Mouse (Mus musculus) ES-Bruce4 (cell line): Measurements from ENCODE around the gene Cpe. TPM values are rescaled to one million over a fixed set of nuclear protein-coding genes. Genes with fewer than 3 reads are reported as not detected.

ENCODE experiments used
- H3K27ac ChIP-seq: 2 replicates; pipeline ENCODE4 v1.5.1; 2012; ENCODE audit warnings: low read length, inconsistent platforms; ENCODE audit not compliant: insufficient read depth
- H3K27me3 ChIP-seq: 2 replicates; pipeline ENCODE4 v1.6.1; 2012; ENCODE audit warnings: mild to moderate bottlenecking, low read length, inconsistent platforms; ENCODE audit not compliant: control insufficient read depth, poor library complexity, insufficient read depth, severe bottlenecking
- H3K36me3 ChIP-seq: 2 replicates; pipeline ENCODE4 v1.6.1; 2012; ENCODE audit warnings: inconsistent platforms, mild to moderate bottlenecking, low read length, moderate library complexity; ENCODE audit not compliant: control insufficient read depth, poor library complexity, insufficient read depth, severe bottlenecking
- H3K4me1 ChIP-seq: one replicate; pipeline ENCODE4 v1.8.1; 2011; ENCODE audit warnings: low read length; ENCODE audit not compliant: control insufficient read depth, insufficient read depth
- H3K4me3 ChIP-seq: 2 replicates; pipeline ENCODE4 v1.5.1; 2011; ENCODE audit warnings: low read depth, mild to moderate bottlenecking, low read length
- H3K9ac ChIP-seq: 2 replicates; pipeline ENCODE4 v1.6.1; 2012; ENCODE audit warnings: low read depth, mild to moderate bottlenecking, inconsistent platforms; ENCODE audit not compliant: poor library complexity, severe bottlenecking
- H3K9me3 ChIP-seq: replicated peaks from 2 replicates; pipeline ENCODE4 v1.6.1; 2012; ENCODE audit warnings: mild to moderate bottlenecking, low read length, inconsistent platforms; ENCODE audit not compliant: control insufficient read depth, poor library complexity, insufficient read depth, severe bottlenecking
- CTCF ChIP-seq: IDR thresholded peaks from one replicate; pipeline ENCODE4 v1.8.1; 2011; ENCODE audit warnings: low read depth, low read length
- EP300 ChIP-seq: IDR thresholded peaks from 2 replicates; pipeline ENCODE4 v1.6.1; 2011; ENCODE audit warnings: low read depth, low read length; ENCODE audit not compliant: insufficient read depth
- POLR2A ChIP-seq: IDR thresholded peaks from one replicate; pipeline ENCODE4 v1.8.1; 2011; ENCODE audit warnings: low read length; ENCODE audit not compliant: insufficient read depth
- polyA plus RNA-seq: library from polyadenylated mRNA; stranded (reverse); fragments of >200 nt; gene quantifications from 2 replicates; pipeline ENCODE4 v1.2.4, GENCODE M21; 2011; ENCODE audit warnings: low read depth; ENCODE audit not compliant: missing spikeins, insufficient read depth, insufficient read length

Cpe gene
- polyA plus RNA-seq, 1 experiment, result 24.7 TPM

DNA sequence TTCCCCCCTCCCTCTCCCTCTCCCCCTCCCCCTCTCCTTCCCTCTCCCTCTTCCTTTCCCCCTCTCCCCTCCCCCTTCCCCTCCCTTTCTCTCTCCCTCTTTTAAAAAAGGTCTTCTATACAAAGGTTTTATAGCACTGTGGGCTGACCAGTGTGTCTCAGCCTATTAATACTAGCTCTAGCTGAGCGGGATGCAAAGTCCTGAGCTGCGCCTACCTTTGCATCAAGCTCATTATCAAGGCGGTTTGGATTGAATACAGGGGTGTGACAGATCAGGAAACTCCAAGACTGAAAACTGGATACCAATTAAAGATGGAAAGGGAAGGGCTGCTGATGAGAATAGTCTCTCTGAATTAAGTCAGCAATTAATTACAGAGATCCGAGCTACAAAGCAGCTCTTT lies 94.6 kb downstream of the Cpe start:
- Histone ChIP-seq H3K36me3 (no peaks in the 10 kb centered on the region), H3K27ac (no peak overlapping the region), H3K4me3 (no peak overlapping the region), H3K9ac (no peak overlapping the region), H3K9me3 (no peaks in the 10 kb centered on the region), H3K4me1 (no peaks in the 10 kb centered on the region), H3K27me3 (no peaks in the 10 kb centered on the region)
- no peak for TF ChIP-seq CTCF
- no peak for TF ChIP-seq EP300
- no peak for TF ChIP-seq POLR2A

DNA sequence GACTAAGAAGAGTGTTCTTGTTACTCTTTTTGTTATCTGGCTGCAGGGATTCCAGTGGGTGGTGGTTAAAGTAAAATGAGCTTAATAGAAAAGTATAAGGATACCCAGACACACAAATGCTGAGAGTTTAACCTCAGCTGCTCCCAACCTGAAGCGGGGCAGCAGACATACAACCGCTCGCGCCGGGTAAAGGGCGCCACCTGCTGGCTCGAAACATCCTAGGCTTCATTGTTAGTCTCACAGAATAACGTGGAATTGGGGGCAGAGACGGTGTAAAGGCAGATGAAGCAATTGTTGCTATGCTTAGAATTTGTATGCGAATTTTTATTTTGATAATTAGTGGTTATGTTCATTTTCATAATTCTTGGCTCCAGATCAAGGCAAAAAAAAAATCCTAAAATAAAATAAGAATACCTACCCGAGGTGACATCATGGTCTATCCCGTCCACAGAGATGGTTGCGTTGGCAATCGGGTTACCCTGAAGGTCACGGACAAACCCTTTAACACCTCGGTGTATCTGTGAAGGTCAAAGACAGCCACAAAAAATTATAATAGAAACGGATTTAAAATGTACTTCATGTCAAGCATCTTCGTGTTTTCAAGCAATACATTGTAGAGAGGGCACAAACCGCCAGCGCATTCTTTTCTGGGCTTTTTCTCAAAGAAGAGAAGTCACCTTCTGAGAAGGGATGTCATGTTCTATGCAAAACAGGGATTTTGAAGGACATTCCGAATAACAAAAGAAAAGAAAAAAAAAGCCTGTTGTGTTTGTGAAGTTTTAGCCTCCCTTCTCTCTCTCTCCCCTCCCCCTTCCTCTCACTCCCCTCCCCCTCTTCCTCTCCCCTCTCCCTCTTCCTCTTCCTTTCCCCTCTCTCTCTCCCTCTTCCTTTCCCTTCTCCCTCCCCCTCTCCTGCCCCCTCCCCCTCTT lies 95.5 kb downstream of the Cpe start:
- Histone ChIP-seq H3K27me3 (no peaks in the 10 kb centered on the region), H3K36me3 (no peaks in the 10 kb centered on the region), H3K9ac (no peak overlapping the region), H3K4me1 (no peaks in the 10 kb centered on the region), H3K4me3 (no peak overlapping the region), H3K27ac (no peak overlapping the region), H3K9me3 (no peaks in the 10 kb centered on the region)
- peak; percentile 94 for TF ChIP-seq CTCF
- no peak for TF ChIP-seq EP300
- no peak for TF ChIP-seq POLR2A

DNA sequence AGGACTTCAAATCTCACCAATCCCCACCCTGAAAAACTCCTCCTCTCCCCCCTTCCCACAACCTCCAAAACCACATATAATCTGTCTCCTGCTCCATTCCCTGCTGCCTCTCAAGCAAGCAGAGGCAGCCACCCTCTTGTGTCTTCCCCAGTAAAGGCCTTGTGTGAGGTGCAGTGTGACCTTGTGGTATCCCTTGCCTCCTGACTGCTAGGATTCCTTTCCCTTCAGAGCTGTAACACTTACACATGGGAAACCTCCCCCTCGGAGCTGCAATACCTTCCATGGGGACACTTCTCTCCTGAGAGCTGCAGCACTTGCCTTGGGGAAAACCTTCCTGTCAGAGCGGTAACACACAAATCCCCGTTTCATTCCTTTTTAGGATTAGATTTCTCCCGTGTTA lies 96.5 kb downstream of the Cpe start:
- Histone ChIP-seq H3K27me3 (no peaks in the 10 kb centered on the region), H3K36me3 (no peaks in the 10 kb centered on the region), H3K9me3 (no peaks in the 10 kb centered on the region), H3K4me3 (no peak overlapping the region), H3K4me1 (no peaks in the 10 kb centered on the region), H3K9ac (no peak overlapping the region), H3K27ac (no peak overlapping the region)
- TF ChIP-seq POLR2A, result no peak
- TF ChIP-seq CTCF, result no peak

DNA sequence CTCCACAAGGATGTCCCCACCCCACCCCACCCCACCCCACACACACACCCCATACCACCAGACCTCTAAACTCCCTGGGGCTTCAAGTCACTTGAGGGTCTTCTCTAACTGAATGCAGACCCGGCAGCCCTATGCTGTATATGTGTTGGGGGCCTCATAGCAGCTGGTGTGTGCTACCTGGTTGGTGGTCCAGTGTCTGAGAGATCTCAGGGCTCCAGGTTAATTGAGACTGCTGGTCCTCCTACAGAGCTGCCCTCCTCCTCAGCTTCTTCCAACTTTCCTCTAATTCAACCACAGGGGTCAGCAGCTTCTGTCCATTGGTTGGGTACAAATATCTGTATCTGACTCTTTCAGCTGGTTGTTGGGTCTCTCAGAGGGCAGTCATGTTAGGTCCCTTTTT lies 102.4 kb downstream of the Cpe start:
- TF ChIP-seq CTCF, result no peak
- no peak overlapping the region for H3K4me3 ChIP-seq

DNA sequence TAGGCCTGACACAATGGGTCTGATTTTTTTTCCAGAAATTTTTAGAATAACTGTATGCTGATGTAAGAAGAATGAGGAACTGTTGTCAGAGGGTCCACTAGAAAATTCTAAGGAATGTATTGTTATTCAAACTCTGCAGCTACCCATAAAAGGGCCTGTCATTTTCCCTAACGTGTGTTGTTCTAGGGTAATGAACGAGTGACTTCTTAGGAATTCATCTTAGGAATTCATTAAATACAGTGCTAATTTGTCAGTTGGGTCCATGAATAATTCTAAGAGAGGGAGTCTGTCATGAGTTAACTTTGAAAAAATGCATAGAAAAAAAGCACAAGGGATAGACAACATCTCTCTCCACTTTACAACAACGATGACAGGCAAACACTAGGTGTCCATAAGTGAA lies 110.0 kb downstream of the Cpe start:
- Histone ChIP-seq H3K4me3 (no peak overlapping the region), H3K27ac (no peak overlapping the region), H3K36me3 (no peaks in the 10 kb centered on the region), H3K9me3 (no peaks in the 10 kb centered on the region), H3K27me3 (peaks cover 1% of the 10 kb centered on the region; the same call in 1 of the 2 replicates), H3K9ac (no peak overlapping the region), H3K4me1 (no peaks in the 10 kb centered on the region)
- no peak for TF ChIP-seq CTCF
- no peak for TF ChIP-seq POLR2A
- no peak for TF ChIP-seq EP300

More for the DNA sequence above, 102.4 kb downstream of the Cpe start:
- Histone ChIP-seq H3K27ac (no peak overlapping the region), H3K9me3 (no peaks in the 10 kb centered on the region), H3K27me3 (no peaks in the 10 kb centered on the region), H3K36me3 (no peaks in the 10 kb centered on the region), H3K4me1 (no peaks in the 10 kb centered on the region), H3K9ac (no peak overlapping the region)

DNA sequence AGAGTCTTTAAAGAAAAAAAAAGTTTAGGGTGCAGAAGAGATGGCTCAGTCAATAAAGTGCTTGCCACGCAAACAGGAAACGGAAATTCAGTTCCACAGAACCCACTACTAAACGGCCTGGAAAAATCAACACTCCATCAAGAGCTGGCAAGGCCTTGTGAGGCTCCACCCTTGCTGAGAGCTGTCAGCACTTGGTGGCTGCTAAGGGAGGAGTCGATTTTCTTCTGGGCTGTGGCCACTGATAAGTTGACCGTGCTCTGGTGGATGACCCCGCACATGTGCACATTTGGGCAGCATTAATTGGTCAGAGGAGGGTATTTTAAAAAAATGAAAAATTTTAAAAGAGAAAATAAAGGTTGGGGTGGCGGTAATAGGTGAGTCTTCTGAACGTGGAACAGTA lies 114.6 kb downstream of the Cpe start:
- H3K9ac ChIP-seq, result no peak overlapping the region
- H3K9me3 ChIP-seq, result no peaks in the 10 kb centered on the region
- no peaks in the 10 kb centered on the region for H3K4me1 ChIP-seq
- no peak overlapping the region for H3K4me3 ChIP-seq
- peaks cover 1% of the 10 kb centered on the region; the same call in 1 of the 2 replicates for H3K27me3 ChIP-seq
- H3K27ac ChIP-seq, result no peak overlapping the region
- no peaks in the 10 kb centered on the region for H3K36me3 ChIP-seq
- TF ChIP-seq EP300 (no peak), POLR2A (no peak), CTCF (no peak)
